Mouse (Mus musculus): ENCODE results near the gene Vps13d. TPM values are rescaled to one million over a fixed set of nuclear protein-coding genes. Genes with fewer than 3 reads are reported as not detected.

Vps13d gene
- total RNA-seq, 2 experiments from 2014 or later: 75.8 to 82.6 TPM

DNA sequence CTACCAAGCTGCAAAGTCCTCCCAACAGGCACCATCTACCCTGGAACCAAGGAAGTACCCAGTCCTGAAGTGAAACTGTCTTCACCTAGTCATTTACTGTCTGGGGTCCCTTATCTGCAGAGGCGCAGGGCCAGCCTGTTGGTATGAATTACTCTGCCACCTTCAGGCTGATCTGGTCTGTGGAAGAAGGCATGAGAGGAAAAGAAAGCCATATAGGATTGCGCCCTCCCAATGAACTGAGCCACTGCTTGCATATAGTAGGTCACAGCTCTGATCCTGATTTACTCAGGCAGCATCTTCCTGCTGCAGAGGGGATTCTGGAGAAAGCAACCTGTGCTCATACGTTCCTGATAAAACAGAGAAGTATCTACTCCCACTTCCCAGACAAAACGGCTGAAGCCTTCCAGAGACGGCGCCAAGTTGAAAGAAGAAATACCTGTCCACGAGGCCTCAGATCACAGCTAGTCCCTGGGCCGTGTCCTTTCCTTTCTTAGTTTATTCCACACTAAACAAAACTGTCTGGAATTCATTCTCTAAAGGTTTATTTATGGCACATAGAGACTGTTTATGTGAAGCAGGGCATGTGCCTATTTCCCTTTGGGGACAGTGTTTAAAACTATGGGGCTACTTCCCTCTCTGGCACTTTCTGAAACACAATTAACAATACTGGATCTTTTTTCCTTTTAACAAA lies 144.1 kb downstream of the Vps13d start:
- DNase-seq: peak; percentile 50 to 64
- intact Hi-C loops (cut with DNase I): loop anchor here (1.0 to 10.0 kb wide), 3 partner anchors 154 to 286 kb away; no protein-coding TSS in a partner anchor

DNA sequence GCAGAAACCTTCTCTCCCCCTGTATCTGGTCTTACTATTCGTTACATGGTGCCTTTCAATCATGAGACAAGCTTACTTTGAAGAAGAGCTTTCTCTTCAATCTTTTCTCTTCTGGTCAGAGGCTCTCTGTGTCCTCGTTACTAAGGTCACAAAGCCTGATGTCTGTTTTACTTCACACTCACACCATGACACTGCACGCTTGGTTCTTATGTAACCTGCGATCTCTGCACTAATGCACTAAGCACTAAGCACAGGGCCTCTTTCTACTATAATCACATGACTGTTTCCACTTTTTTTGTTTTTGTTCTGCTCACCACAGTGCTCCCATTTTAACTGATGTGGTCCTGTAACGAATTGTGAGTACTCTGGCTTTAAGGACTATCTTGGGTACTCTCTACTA lies 146.8 kb downstream of the Vps13d start:
- intact Hi-C loops (cut with DNase I): no loop called here
- DNase-seq: no peak

DNA sequence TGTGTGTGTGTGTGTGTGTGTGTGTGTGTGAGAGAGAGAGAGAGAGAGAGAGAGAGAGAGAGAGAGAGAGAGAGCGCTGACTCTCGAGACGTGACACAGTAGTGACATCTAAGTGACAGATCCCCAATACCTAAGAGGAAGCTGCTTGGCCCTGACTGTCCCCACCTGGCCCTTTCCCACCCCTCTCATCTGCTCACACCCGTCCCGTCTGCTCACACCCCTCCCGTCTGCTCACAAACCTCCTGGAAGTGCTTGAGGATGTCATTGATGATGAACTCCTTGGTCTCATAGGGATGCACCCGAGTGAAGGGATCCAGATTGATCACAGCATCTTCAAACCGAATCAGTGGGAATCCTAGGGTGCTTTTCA lies 148.8 kb downstream of the Vps13d start:
- intact Hi-C loops (cut with DNase I): no loop called here
- no peak for DNase-seq

DNA sequence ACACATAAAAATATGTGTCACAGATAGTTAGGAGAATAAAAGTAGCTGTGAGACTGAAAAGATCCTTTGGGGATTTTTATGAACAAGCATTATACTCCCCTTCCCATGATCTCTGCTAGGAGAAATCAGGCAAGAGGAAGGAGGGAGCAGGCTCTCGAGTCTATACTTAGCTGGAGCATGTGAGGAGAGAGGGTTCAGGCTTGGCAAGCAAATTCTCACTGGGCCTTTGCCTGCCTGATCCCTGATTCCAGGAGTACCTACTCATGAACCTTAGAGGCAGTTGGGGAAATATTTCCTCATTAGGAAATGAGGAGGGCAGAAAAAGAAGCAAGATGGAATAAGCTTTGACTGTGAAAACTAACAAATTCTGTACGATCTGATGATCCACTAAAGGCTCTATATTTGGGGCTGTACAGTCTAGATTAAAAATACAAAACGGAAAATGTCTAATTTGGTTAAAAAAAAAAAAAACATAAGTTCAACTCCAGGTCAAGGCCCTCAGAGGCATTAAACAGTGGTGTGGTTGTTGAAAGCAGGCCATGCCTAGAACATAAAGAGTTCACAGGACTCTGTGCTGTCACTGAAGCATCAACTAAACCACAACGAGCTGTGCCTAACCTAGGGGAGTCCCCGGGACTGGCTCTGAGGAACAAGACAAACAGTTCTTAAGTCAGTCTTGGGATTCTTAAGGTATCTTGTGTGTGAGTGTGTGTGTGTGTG lies 149.3 kb downstream of the Vps13d start:
- intact Hi-C loops (cut with DNase I): no loop called here
- peak in 1 of 2 experiments; percentile 36 for DNase-seq

DNA sequence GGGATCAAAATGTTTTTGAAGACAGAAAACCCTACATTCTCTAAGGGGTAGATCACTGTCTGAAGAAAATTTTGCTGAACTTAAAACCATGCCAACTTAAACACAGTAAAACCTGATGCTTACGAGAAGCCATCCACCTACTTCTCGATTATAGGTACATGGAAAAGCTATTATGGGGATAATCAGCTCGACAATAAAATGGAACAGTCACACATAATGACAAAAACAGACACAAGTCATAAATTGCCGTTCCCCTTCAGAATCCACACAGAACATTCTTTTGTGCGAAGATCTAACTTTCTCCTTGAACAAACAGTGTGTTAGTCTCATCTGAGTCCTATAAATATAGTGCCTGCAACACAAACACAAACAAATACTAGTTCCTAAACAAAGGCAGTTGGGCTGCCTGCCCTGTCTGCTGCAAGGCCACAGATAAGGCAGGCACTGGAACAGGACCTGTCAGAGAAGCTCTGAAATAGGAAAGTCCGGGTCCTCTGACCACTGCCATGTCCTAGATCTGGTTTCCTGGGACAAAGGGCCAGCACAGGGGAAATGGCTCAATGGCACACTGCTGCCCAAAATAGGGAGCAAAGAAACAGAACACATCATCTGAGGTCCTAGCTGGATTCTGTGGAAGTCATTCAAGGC lies 153.5 kb downstream of the Vps13d start:
- DNase-seq: peak; percentile 50 to 59
- intact Hi-C loops (cut with DNase I): no loop called here

DNA sequence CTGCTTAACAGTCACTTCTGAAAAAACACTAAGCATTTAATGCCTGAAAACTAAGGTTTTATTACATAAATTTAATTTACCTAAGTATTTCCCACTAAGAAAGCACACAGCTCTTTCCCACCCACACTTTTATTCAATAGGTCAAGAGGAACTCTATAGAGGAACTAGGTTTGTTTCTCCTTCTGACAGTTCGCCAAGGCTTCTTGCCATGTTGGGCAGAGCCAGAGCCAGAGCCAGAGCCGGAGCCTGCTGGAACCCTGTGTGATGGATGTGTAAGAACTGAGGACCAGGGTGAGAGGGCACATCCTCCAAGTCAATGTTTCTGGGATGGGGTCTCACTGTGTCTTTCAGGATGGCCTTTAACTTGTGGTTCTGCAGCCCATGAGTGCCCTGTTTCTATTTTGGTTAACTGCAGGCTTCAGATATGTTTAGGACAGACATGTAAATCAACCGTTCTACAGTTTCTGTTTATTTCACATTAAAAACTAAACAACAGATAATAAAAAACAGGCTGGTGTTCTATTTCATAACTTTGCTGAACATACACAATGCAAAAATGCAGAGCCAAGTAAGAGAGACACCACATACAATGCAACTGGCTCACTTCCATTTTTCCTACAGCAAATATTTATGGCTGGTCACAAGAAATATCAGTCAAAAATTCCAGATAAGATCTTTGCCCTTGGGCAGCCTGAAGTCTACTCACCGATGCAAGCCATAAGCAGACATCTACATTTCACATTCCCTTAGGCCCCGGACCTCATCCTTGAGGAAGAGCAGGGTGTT lies 157.0 kb downstream of the Vps13d start:
- DNase-seq: no peak

DNA sequence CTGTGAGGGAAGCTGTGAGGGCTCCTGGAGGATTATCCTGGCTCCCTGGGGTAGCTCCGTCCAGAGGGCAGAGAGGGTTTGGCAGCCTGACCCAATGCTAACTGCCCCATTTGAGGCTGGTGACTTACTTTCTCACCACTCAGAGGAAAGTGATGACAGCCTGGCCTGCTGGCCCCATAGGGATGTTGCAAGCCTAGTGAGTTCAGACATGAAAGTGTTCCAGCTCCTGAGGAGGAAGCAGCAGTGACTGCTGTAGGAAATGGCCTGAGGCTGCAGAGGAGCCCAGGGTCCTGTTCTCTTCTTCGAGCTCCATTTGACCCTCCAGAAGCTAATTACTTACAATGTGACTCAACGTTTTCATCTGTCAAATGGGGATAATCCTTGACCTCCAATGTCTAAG lies 157.8 kb downstream of the Vps13d start:
- intact Hi-C loops (cut with DNase I): no loop called here
- no peak for DNase-seq

More for the DNA sequence above, 157.0 kb downstream of the Vps13d start:
- intact Hi-C loops (cut with DNase I): no loop called here

DNA sequence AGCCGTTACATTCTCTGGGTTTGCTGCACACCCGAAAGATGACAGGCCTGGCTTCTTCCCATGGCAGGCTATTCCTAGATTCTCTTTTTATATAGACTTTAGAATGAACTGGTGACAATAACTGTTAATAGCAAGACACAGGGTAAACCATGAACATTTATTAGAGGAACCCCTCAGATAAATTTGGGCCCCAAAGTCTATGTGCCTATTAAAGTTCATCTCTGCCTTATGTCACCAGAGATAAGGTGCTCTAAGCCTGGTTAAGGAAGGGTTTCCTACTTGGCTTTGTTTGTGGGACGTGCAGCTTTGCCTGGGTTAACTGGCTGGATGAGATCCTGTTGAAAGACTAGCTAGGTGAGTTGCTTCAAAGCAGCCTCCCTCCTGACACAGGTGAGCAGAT lies 159.4 kb downstream of the Vps13d start:
- intact Hi-C loops (cut with DNase I): no loop called here
- DNase-seq: no peak

DNA sequence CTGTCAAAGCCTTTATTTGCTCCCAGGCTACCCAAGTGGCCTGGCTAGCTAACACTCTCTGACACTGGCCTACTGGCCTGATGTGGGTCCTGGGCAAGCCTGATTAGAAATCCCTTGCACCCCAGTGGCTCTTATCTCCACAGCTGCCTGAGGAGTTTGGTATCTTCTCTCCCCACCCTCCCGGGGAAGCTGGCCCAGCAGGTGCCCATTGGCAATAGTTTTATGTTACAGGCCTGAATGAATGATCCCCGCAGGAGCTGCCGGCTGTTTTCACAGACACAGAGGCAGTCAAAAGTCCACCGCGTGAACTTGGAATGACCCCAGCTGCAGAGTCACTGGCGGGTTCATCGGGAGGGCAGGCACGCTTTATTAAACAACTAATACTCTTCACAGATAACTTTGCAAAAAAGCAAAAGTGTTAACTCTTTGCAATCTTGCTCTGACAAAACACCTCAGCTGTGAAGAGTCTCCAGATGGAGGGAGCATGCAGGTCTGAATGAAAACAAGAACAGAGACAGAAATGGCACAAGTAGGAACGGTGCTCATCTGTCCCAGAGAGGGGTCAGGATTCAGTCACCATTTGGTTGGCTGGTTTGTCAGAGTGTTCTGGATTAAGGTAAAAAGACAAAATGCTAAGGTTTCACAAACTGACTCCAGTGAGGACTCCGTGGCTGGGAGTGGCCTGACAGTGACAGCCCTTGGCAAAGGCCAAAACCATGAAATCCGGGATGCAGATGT lies 160.1 kb downstream of the Vps13d start:
- intact Hi-C loops (cut with DNase I): no loop called here
- DNase-seq: peak; percentile 66 to 68

DNA sequence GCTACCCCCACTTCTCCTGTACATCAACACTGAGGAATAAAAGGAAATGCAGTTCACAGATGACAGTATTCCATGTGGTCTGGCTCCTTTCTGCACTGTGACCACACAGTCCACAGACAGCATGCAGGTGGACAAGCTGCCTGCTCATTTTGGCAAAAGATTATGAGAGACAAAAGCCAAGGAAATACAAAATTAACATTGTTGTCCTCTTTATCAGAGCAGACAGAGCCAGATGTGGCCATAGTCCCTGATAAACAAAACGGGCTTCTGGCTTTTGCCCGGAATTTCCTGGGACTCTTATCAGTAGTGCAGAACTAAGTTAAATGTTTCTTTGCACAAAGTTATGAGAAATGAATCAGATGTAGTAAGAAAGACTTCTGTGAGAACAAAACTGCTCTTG lies 161.4 kb downstream of the Vps13d start:
- no peak for DNase-seq
- intact Hi-C loops (cut with DNase I): no loop called here

DNA sequence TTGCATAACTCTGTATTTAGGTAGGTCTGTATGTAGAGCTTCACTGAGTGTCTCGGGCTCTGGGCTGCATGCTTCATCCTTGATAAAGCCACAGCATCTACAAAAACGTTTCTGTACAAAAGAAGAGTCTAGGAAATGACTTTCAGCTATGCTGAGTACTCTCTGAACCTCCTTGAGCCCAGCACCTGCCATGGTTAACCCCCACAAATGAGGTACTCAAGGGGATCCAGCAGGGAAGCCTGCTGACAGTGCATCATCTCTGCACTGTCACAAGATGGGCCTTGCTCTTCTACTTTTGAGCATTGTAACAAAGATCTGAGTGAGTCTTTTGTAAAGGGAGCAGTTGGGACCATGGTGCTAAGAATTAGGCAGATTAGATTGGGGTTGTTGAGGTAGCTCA lies 162.2 kb downstream of the Vps13d start:
- intact Hi-C loops (cut with DNase I): no loop called here
- no peak for DNase-seq

DNA sequence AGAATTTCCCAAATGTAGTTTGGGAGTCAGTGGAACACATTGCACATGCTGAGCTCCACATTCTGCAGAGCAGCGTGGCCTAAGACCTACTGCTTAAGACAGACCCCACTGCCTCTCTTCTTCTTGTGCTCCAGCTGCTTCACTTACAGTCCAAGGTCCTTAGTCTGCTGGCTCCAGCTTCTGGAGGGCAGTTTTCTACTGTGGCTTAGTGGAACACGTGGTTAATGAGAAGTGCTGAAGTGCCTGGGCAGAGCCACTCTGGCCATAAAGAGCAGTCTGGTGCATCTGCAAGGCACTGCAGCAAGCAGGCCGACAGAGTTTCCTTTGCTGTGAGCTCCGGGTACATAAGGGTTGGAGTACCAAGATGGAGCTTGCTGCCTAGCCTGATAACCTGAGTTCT lies 163.3 kb downstream of the Vps13d start:
- no peak for DNase-seq
- intact Hi-C loops (cut with DNase I): no loop called here

DNA sequence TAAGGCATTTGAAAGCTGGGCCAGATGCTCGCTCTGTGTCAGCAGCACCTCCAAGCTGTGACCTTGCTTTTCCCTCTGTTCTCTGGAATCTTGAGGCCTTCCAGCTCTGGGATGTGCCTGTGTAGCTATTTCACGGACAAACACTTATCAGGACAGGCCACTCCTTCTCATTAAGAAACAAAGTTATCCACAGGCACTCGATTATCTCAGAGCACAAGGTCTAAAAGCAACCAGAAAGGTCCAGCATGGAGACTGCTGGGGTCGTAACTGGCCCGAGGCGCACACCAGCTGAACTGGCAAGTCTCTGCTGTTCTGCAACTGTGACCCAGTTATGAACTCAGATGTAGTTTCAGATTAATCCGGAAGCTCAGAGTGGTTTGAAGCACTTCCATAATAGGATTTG lies 168.4 kb downstream of the Vps13d start:
- intact Hi-C loops (cut with DNase I): no loop called here
- DNase-seq: peak; percentile 46 to 58

DNA sequence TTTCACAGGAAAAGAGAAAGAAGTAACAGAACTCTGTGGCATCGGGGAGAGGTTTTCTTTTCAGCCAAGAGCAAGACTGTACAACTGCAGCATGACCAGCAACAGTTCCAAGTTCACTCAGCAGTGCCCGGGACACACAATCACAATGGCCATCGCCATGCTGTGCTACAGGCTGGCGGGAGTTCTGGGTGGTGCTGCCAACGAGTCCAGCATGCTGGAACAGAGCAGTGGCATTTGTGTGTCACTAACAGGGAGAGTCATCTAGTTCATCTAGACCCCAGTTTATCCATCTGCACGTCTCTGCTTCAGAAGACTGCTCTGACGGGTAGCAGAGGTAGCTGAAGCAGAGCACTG lies 169.4 kb downstream of the Vps13d start:
- intact Hi-C loops (cut with DNase I): no loop called here
- DNase-seq: peak; percentile 66 to 73

DNA sequence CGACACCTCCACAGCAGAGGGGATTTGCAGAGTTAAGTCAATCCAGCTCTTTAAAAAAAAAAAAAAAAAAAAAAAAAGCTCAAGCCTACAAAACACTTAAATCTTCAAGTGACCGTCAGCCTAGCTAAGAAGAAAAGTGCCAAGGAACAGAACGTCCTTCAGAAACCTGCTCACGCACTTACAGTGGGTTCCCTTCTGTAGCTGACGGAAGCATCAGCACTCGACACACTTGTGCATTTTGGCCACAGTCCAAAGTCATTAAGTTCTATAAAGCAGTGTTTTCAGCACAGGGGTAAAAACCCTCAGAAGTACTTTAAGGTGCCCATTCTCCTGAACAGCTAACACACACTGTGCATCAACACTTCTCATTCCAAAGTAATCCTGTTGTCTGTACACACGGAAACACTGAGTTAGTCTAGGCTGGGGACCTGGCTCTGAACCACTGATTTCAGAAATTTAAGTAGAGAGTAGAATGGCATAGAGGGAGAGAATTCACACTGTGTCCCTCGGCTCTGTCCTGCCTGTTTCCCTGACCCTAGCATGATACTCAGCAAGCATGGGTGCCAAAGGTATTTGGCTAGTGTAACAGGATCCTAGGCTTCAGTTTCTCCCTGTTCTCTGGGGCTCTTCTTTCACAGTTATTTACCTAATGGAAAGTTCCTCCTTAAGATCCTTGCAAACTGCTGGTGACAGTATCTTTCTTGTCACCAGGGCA lies 170.0 kb downstream of the Vps13d start:
- intact Hi-C loops (cut with DNase I): no loop called here

DNA sequence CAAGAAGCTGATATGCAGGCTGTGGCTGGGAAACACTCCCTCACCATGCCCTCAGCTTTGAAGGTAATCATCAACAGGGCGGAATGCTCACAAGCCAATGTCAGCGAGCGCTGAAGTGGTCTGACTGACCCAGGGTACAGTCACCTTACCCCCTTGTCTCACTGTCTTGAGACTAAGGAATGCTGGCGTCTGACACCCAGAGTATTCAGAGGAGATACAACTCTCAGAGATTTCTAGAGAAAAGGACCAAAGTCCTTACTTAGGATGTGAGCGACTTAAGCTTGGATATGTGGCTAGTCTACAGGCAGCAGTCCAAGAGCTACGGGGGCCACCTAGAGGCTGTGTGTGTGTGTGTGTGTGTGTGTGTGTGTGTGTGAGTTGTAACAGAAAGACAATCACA lies 170.9 kb downstream of the Vps13d start:
- intact Hi-C loops (cut with DNase I): no loop called here
- DNase-seq: peak in 1 of 2 experiments; percentile 37

More for the DNA sequence above, 170.0 kb downstream of the Vps13d start:
- DNase-seq: peak; percentile 44 to 50

DNA sequence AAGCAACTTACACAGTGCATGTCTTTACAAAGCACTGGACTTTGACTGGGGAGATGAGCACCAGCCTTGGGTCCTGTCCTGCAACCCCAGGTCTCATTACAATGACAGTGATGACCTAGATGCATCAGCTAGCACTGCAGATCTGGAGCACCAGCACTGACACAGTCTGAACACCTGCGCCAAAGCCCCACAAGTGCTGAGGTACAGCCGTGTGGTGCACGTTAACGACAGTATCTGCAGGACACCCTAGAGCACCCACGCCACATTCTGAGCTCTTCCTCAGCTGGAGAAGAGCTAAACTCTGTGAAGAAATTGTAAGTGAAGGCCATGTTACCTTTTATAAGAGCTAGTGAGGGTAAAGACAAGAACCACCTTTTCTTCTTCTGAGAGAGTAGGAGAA lies 172.0 kb downstream of the Vps13d start:
- no peak for DNase-seq
- intact Hi-C loops (cut with DNase I): no loop called here

DNA sequence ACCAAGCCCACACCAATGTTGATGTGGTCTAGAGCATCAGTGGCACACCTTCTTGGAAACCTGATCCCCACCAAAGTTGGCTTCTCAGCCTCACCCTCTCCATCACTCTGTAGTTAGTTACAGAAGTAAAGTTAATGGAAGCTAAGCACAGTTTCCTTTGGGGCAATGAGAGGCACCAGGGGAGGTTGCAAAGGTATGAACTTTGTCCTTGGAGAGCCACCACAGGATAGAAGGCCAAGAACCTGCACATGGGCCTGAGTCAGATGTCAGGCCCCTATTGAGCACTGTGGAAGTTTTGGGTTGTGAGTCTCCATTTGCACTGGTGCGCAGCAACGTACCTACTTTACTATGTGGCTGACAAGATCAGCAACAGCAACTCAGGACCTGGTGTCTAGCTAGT lies 172.6 kb downstream of the Vps13d start:
- no peak for DNase-seq
- intact Hi-C loops (cut with DNase I): no loop called here

DNA sequence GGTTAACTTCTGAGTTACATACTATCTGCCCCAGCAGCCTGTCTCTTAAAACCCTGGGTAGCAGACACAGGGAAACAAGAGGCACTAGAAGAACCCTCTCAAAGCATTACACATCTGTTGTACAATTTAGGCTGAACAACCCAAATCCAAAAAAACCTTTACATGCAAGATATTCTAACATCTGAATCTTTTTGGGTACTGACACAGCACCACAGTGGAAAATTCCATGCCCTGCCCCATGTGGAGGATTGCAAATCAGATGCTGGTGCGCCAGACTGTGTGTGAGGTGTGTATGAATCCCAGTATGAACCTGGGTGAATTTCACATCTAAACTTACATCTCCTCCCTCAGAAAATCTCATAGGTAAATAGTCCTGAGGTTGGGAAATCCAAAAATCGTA lies 174.4 kb downstream of the Vps13d start:
- intact Hi-C loops (cut with DNase I): no loop called here
- DNase-seq: no peak
